Mouse (Mus musculus) cortical plate, adult 2 months (tissue): ENCODE measurements around the gene Bmp6.

ENCODE experiments used
- CTCF ChIP-seq: fragments of 200-500 bp; IDR thresholded peaks from 2 replicates; pipeline ENCODE4 v1.5.1; 2011; ENCODE audit warnings: mild to moderate bottlenecking, control low read depth, low read length; ENCODE audit not compliant: insufficient read depth; ENCODE audit errors: extremely low read depth
- POLR2A ChIP-seq: fragments of 200-500 bp; IDR thresholded peaks from 2 replicates; pipeline ENCODE4 v1.6.1; 2011; ENCODE audit warnings: mild to moderate bottlenecking, low read length, control low read depth; ENCODE audit not compliant: insufficient read depth; ENCODE audit errors: extremely low read depth

- TF ChIP-seq POLR2A (no peak), CTCF (no peak)
Measured at GRCm38 (mm10) chr13:38547717-38548116, 202.8 kb downstream of the Bmp6 start.
